ENCODE assay signal across 13 mouse cellular contexts in the genomic region with DNA sequence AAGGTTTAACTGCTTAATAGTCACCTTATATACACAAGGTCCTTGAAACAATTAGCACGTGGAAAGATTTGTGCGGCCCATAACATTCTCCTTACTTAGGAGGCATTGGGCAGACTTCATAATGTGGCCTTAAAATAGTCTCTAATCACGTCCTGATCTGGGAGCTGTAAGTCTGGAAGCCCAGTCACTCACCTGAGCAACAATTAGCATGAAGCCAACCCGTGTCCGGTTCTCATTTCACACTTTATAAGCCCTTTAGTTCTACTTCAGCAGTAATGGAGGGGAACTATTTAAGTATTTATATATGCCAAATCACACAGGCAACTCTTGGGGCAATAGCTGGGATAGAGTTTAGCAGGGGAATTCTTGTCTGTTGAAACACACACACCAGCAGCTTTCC. TPM values are rescaled to one million over a fixed set of nuclear protein-coding genes. Genes with fewer than 3 reads are reported as not detected.
"Had no signal": no experiment of that assay in that cellular context is flagged by ENCODE, and none has a peak within 500 bp of the region (broad histone marks: within the 10 kb centered on the region; RNA-seq: fewer than 3 reads in every experiment).

No protein-coding gene starts in this region.

- H3K36me3 ChIP-seq: hindbrain, embryonic 15.5 days; liver, embryonic 13.5 days had no signal

- H3K4me3 ChIP-seq: hindbrain, embryonic 15.5 days; left cerebral cortex, adult 2 months; liver, embryonic 13.5 days had no signal

- H3K27me3 ChIP-seq: hindbrain, embryonic 15.5 days; liver, embryonic 13.5 days had no signal

- H3K27ac ChIP-seq: hindbrain, embryonic 15.5 days; left cerebral cortex, adult 2 months; liver, embryonic 13.5 days had no signal

- H3K9ac ChIP-seq: hindbrain, embryonic 15.5 days; liver, embryonic 13.5 days had no signal

- H3K9me3 ChIP-seq: hindbrain, embryonic 15.5 days; liver, embryonic 13.5 days had no signal

- H3K4me1 ChIP-seq: hindbrain, embryonic 15.5 days; liver, embryonic 13.5 days had no signal

- H3K4me2 ChIP-seq: hindbrain, embryonic 15.5 days; liver, embryonic 13.5 days had no signal

- DNase-seq: layer of hippocampus, postnatal 36 days; liver, embryonic 13.5 days; lung, adult 2 months; lung, postnatal 14 days; lung, postnatal 4 days; thymus, adult 18-20 months; thymus, postnatal 4 days had no signal

RNA-seq across cellular contexts. Expression of a gene that starts 21.3 kb away (rescaled TPM):
- polyA plus RNA-seq: limb, embryonic 11.5 days; neural tube, embryonic 11.5 days; neural tube, embryonic 14.5 days; spleen, adult 2 months had no signal
